Mouse (Mus musculus) hindlimb bud, embryonic 11.5 days (tissue): ENCODE data around the gene Gm45785.
"Not testable (repeated sequence)": the region's sequence is repeated elsewhere in the genome, so short reads cannot be mapped to it uniquely, and the experiment has no call there.

Experiments
- DNase-seq: peaks from one replicate; pipeline ENCODE4 v3.0.0-alpha.2; 2012; ENCODE audit warnings: low read depth, low spot score; ENCODE audit errors: extremely low spot score

Gm45785 gene

GRCm38 (mm10) chr7:140855860-140856784 is at the start of gene Gm45785:
Gene Gm45785, minus strand, starts transcription at chr7:140856331.
- DNase-seq, result peak; percentile 86

- no peak for DNase-seq
Observed at GRCm38 (mm10) chr7:140905642-140906081, 49.5 kb upstream of the Gm45785 start.

- DNase-seq, result no peak
Observed at GRCm38 (mm10) chr7:140903212-140903611, 47.1 kb upstream of the Gm45785 start.

- DNase-seq, result no peak
Observed at GRCm38 (mm10) chr7:140902036-140902875, 46.1 kb upstream of the Gm45785 start.

- no peak for DNase-seq
Observed at GRCm38 (mm10) chr7:140900220-140900619, 44.1 kb upstream of the Gm45785 start, which contains the start of gene Cox8b. Gene Cox8b, minus strand, starts transcription at chr7:140900446.

GRCm38 (mm10) chr7:140899121-140899520 is 43.0 kb upstream of the Gm45785 start:
- DNase-seq, result no peak

GRCm38 (mm10) chr7:140897863-140898262 is 41.7 kb upstream of the Gm45785 start:
- no peak for DNase-seq

- no peak for DNase-seq
Observed at GRCm38 (mm10) chr7:140894611-140895010, 38.5 kb upstream of the Gm45785 start.

GRCm38 (mm10) chr7:140894031-140894430 is 37.9 kb upstream of the Gm45785 start:
- DNase-seq, result no peak

- not testable (repeated sequence) for DNase-seq
Observed at GRCm38 (mm10) chr7:140890636-140891035, 34.5 kb upstream of the Gm45785 start.

GRCm38 (mm10) chr7:140882469-140882803 is 26.3 kb upstream of the Gm45785 start:
- DNase-seq, result no peak

GRCm38 (mm10) chr7:140881696-140882468 is 25.8 kb upstream of the Gm45785 start, which contains the start of the genes Psmd13 and Sirt3:
Gene Psmd13, plus strand, starts transcription at chr7:140881968.
Gene Sirt3, minus strand, starts transcription at chr7:140882309.
- peak; percentile 86 for DNase-seq

GRCm38 (mm10) chr7:140880865-140881515 is 24.9 kb upstream of the Gm45785 start:
- no peak for DNase-seq

- DNase-seq, result no peak
Observed at GRCm38 (mm10) chr7:140880419-140880818, 24.3 kb upstream of the Gm45785 start.

- no peak for DNase-seq
Observed at GRCm38 (mm10) chr7:140879355-140879754, 23.2 kb upstream of the Gm45785 start.

GRCm38 (mm10) chr7:140877364-140877763 is 21.2 kb upstream of the Gm45785 start:
- DNase-seq, result no peak

- DNase-seq, result no peak
Observed at GRCm38 (mm10) chr7:140874224-140874623, 18.1 kb upstream of the Gm45785 start.

- DNase-seq, result no peak
Observed at GRCm38 (mm10) chr7:140864761-140865160, 8.6 kb upstream of the Gm45785 start.

- no peak for DNase-seq
Observed at GRCm38 (mm10) chr7:140860728-140861127, 4.6 kb upstream of the Gm45785 start.

GRCm38 (mm10) chr7:140859997-140860396 is 3.9 kb upstream of the Gm45785 start:
- DNase-seq, result no peak
